Mouse (Mus musculus): ENCODE measurements around the gene Noto. TPM values are rescaled to one million over a fixed set of nuclear protein-coding genes. Genes with fewer than 3 reads are reported as not detected.

Noto gene
- total RNA-seq, 2 experiments from 2014 or later, result not detected

GRCm38 (mm10) chr6:85472542-85472941 is 48.9 kb downstream of the Noto start:
- no peak for DNase-seq (ENCODE audit: low spot score in 2 of 2)

GRCm38 (mm10) chr6:85475581-85475980 is 51.9 kb downstream of the Noto start:
- DNase-seq (ENCODE audit: low spot score in 2 of 2), result no peak

- peak in 1 of 2 experiments; percentile 41 for DNase-seq (ENCODE audit: low spot score in 2 of 2)
These were observed 53.8 kb downstream of the Noto start for GRCm38 (mm10) chr6:85477366-85477917.

- DNase-seq (ENCODE audit: low spot score in 2 of 2), result no peak
These were observed 54.7 kb downstream of the Noto start for GRCm38 (mm10) chr6:85478416-85478815.

Other genes with a start within 250 kb of the Noto start
- not detected for gene Emx1, start 236.4 kb upstream of the Noto start, total RNA-seq (2021)
- gene Sfxn5, start 90.5 kb upstream of the Noto start, total RNA-seq (2021), result 10 to 100 TPM; 20.0 to 35.9 TPM
- gene Rab11fip5, start 49.3 kb upstream of the Noto start, total RNA-seq (2021), result 10 to 100 TPM; 26.1 to 29.2 TPM
- 10 to 100 TPM; 39.8 to 43.2 TPM for gene Smyd5, start 8.1 kb downstream of the Noto start, total RNA-seq (2021)
- 100 to 1,000 TPM; 282 to 319 TPM for gene Cct7, start 27.6 kb downstream of the Noto start, total RNA-seq (2021)
- gene Pradc1, start 28.1 kb downstream of the Noto start, total RNA-seq (2021), result 10 to 100 TPM; 12.5 to 16.8 TPM
- under 1 TPM; 0.56 to 0.58 TPM for gene Fbxo41, start 79.1 kb downstream of the Noto start, total RNA-seq (2021)
- not detected for gene Egr4, start 89.7 kb downstream of the Noto start, total RNA-seq (2021)
- 1 to 10 TPM; 7.2 to 8.2 TPM for gene Alms1, start 163.6 kb downstream of the Noto start, total RNA-seq (2021)